Mouse (Mus musculus) cerebellum, adult 9-11 months (tissue): ENCODE data around the gene Emc1.
"Not testable (repeated sequence)": the region's sequence is repeated elsewhere in the genome, so short reads cannot be mapped to it uniquely, and the experiment has no call there.

Experiments used
- DNase-seq: peaks from one replicate; pipeline ENCODE4 v3.0.0; 2022

The Emc1 gene

DNA sequence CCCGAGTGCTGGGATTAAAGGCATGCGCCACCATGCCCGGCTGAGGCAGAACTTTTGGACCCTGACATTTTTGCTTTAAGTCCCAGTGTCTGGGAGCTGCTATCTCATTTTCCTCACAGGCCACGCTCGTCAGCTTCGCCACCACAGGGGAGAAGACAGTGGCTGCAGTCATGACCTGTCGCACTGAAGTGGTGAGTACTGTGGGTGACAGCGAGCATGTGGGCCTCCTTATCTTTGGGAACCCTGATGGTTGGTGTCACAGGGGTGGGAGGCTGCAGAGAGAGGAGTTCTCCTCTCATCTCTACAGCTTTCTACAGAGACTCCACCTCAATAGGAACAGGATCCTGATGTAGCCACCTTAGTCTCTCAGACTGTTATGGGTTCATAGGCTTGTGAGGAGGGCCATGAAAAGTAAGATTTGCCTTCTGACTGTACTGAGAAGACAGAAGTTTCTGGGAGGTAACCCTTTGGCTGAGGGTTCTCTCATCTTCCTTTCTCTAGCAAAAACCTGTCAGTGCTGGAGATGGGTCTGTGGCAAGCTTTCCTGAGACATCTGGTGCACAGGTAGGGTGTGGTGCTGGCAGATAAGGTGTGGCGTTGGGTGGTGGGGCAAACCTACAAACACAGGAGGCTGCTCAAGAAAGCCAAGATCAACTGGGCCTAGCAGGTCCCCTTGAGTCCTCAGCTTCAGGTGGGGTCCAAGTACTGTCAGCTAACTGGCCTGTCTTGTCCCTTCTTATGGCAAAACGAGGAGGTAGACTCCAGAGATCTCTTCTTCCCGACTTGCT is 8.6 kb downstream of the Emc1 start:
- no peak for DNase-seq

DNA sequence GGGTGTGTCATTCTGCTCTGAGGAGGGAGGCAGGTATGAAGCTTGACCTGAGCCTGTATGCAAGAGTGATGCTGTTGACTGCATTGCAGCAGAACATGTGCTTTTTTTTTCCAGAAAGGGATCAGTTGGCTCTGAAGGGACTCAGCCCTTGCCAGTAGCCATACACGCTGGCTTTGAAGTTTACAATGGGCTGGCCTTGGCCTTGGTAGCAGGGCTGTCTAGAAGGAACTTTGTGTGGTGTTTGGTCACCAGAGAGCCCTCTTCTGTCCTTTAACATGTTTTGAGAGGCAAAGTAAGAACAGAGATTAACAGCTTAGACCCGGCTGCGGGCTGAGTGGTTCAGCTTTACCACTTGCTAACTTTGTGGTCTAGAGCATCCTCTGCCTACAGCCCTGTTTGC is 14.9 kb downstream of the Emc1 start:
- DNase-seq, result no peak

DNA sequence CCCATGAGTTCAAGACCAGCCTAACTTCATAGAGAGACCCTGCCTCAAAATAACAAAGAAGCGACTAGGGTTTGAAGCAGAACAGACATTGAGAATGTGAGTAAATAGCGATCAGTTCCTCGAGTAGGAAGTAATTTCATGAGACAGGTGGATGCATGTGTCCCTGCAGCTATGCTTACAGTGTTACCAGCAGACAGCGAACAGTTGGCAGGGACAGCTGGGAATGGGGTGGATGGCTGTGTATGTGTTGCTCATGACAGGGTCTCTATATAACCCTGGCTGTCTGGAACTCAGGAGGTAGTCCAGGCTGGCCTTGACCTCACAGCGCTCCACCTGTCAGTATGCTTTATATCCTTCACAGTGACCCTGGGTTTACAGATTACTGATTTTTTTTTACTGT is 15.7 kb downstream of the Emc1 start:
- DNase-seq, result no peak

- no peak for DNase-seq
Measured at GRCm38 (mm10) chr4:139373130-139373529, 20.7 kb downstream of the Emc1 start.

DNA sequence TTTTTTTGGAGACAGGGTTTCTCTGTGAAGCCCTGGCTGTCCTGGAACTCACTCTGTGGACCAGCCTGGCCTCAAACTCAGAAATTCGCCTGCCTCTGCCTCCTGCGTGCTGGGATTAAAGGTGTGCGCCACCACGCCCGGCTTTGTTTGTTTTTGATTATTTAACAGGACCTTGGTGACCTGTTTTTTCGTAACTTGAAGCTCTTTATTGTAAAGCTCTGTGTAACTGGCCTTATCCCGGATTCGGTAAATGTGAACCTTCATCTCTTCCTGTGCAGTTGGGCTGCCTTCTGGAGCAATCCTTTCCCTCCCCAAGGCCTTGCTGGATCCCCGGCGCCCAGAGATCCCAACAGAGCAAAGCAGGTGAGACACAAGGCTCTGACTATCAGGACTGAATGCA is 21.1 kb downstream of the Emc1 start:
- DNase-seq, result no peak

- peak; percentile 20 for DNase-seq
Measured at GRCm38 (mm10) chr4:139379719-139380118, 27.3 kb downstream of the Emc1 start.

DNA sequence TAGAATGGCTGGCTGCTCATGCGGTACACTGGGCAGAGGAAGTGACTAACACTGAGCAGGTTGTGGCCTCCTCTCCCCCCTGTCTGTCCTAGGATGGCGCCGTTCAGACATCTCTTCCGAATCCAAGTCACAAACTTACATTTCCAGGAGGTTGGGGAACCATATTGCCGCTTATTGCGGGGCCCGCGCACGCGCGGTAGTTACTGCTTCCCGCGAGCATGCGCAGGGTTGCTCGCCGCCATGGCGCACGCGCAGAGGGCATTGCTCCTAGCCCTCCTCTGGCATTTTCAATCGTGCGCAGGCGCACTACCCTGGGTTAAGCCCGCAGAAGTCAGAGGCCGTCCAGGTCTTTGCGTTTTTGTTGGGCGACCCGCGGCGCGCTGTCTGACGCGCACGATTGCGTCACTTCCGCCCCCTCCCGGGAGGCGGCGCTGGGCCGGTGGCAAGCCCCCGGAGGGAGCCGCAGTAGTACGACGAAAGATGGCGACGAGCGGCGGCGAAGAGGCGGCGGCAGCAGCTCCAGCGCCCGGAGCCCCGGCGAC is 27.9 kb downstream of the Emc1 start:
- DNase-seq, result peak; percentile 100

GRCm38 (mm10) chr4:139380775-139381451 is 28.5 kb downstream of the Emc1 start:
- no peak for DNase-seq

GRCm38 (mm10) chr4:139381452-139381845 is 29.1 kb downstream of the Emc1 start:
- no peak for DNase-seq

- no peak for DNase-seq
Measured at GRCm38 (mm10) chr4:139382231-139382630, 29.8 kb downstream of the Emc1 start.

DNA sequence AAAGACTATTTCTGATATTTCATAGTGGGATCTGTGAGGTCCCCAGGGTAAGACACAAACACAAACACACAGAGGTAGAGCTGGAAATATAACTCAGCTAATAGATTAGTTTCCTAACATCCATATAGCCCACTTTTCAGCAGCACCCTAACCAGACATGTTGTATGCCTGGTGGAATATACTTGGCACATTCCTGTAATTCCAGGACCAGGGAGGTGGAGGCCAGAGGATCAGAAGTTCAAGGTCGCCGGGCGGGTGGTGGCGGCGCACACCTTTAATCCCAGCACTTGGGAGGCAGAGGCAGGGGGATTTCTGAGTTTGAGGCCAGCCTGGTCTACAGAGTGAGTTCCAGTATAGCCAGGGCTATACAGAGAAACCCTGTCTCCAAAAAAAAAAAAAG is 33.5 kb downstream of the Emc1 start:
- not testable (repeated sequence) for DNase-seq

GRCm38 (mm10) chr4:139386869-139387319 is 34.5 kb downstream of the Emc1 start:
- no peak for DNase-seq

DNA sequence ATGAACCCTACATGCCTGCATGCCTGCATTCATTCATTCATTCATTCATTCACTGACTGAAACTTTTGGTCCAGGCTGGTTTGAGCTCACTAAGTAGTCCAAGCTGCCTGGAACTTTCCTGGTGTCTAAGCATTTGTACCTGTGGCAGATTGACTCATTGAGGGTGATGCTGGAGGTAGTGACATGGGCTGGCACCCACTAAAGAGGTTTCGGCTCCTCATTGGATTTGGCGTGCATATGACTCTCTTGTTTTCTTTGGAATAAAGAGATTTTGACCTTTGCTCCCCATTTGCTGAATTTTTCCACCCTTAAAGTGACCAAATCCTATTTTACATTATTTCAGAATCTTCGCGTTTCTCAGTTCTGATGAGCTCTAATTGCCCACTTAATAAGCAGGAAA is 37.2 kb downstream of the Emc1 start:
- DNase-seq, result no peak

DNA sequence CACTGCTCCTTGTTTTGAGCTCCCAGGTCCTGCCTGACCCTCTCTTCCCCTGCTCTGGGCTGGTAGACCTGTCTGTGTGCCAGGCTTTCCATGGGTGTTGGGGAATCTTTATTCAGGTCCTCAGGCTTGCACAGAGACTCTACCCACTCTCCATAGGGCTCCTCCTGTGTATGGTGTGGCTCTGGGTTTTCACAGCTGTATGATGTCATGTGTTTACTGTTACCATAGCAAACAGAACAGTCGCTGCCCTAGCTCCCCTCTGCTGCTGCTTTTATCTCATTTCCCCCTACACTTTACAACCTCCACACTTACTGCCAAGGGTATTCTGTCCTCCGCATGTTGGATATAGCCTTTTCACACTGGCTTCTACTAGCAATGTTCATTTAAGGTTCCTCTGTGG is 43.0 kb downstream of the Emc1 start:
- DNase-seq, result no peak

- DNase-seq, result no peak
Measured at GRCm38 (mm10) chr4:139400487-139400886, 48.1 kb downstream of the Emc1 start.

GRCm38 (mm10) chr4:139403214-139403613 is 50.8 kb downstream of the Emc1 start:
- no peak for DNase-seq

GRCm38 (mm10) chr4:139411351-139411750 is 59.0 kb downstream of the Emc1 start:
- no peak for DNase-seq

DNA sequence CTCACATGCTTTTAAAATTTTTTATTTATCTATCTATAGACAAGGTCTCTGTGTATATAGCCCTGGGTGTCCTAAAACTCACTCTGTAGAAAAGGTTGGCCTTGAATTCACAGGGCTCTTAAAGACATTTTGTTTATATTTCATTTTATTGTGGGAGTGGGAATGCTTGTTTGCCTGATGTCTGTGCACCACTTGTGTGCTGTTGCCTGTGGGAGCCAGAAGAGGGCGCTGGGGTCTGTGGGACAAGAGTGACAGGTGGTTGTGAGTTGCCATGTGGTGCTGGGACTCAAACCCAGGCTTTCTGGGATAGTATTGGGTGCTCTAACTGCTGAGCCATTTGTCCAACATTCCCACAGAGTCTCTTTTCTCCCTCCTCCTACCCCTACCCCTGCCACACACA is 65.5 kb downstream of the Emc1 start:
- DNase-seq, result no peak

DNA sequence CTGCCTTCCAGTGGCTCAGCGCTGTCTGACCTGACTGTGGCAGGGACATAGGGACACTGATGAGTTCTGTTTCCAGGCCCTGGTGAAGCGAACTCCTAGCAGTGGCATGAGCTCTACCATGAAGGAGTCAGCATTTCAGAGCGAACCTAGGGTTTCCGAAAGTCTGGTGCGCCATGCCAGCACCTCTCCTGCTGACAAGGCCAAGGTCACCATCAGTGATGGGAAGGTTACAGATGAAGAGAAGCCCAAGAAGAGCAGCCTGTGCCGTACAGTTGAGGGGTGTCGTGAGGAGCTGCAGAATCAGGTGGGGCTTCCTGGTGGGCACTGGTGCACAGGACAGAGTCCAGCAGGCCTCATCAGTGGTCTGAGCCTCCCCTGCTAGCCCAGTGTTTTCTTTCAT is 69.2 kb downstream of the Emc1 start:
- DNase-seq, result no peak

DNA sequence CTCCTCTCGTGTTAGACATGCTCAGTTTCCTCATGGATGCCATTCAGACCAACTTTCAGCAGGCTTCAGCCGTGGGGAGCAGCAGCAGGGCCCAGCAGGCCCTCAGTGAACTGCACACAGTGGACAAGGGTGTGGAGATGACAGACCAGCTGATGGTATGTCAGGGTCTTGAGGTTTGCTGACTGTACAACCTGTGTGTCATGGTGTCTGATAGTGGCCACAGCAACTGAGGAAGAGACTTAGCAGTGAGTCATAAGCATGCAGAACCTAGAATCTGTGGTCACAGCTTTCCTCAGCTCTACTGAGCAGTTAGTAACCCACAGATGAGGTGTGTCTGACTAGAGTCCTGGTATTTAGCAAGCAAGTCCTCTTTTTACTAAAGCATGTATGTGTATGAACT is 70.0 kb downstream of the Emc1 start:
- no peak for DNase-seq

GRCm38 (mm10) chr4:139423270-139423669 is 70.9 kb downstream of the Emc1 start:
- DNase-seq, result no peak
